Mouse (Mus musculus) gastrocnemius, postnatal 25 days (tissue): ENCODE results near the gene Pla2g7. TPM values are rescaled to one million over a fixed set of nuclear protein-coding genes. Genes with fewer than 3 reads are reported as not detected.

ENCODE experiments used
- DNase-seq: peaks from one replicate; pipeline ENCODE4 v3.0.0; 2022
- total RNA-seq, 2 experiments: library from RNA; stranded (reverse); gene quantifications; 1 replicate in 1 of 2; 2 replicates in 1 of 2; pipeline ENCODE4 v1.2.3; 2021

The Pla2g7 gene
- total RNA-seq, 2 experiments from 2014 or later, result 9.9 to 13.5 TPM

DNA sequence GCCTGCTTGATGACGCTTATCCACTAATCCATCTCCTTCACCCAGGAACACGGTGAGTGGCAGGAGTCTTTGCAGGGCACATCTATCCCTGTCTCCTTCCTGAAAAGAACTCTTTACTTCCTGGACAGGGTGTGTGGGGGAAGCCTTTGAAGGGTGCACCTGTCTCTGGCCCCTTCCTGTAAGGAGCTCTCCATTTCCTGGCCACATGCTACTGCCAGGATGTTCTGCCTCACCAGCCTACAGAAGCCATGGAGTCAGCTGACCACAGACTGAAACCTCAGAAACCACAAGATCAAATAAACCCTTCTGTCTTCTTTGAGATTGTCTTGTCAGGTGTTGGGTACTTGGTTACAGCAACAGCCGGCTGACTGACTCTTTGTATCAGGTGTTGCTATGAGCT, 77.2 kb downstream of the Pla2g7 start:
- DNase-seq, result no peak

GRCm38 (mm10) chr17:43646925-43647324, 79.0 kb downstream of the Pla2g7 start:
- no peak for DNase-seq

- DNase-seq, result no peak
These were observed 81.9 kb downstream of the Pla2g7 start for GRCm38 (mm10) chr17:43649641-43650436.

GRCm38 (mm10) chr17:43651314-43652046, 83.6 kb downstream of the Pla2g7 start:
- DNase-seq, result no peak

Other genes starting within 250 kb of the Pla2g7 start
- 10 to 100 TPM; 87.4 to 89.4 TPM for gene Adgrf5, start 207.6 kb upstream of the Pla2g7 start, total RNA-seq
- not detected for gene Mep1a, start 65.3 kb upstream of the Pla2g7 start, total RNA-seq
- gene Ankrd66, start 24.5 kb upstream of the Pla2g7 start, total RNA-seq, result not detected
- not detected for gene Tdrd6, start 62.2 kb downstream of the Pla2g7 start, total RNA-seq
- 1 to 10 TPM; 4.7 to 5.3 TPM for gene Slc25a27, start 99.1 kb downstream of the Pla2g7 start, total RNA-seq
- 1 to 10 TPM; 2.3 to 2.9 TPM for gene Cyp39a1, start 99.3 kb downstream of the Pla2g7 start, total RNA-seq
- 10 to 100 TPM; 39.1 to 48.2 TPM for gene Rcan2, start 233.3 kb downstream of the Pla2g7 start, total RNA-seq